Mouse (Mus musculus) lung, adult 18-20 months (tissue): ENCODE results near the gene Mageb5.
"Not testable (repeated sequence)": the region's sequence is repeated elsewhere in the genome, so short reads cannot be mapped to it uniquely, and the experiment has no call there.

Experiments
- DNase-seq, 2 experiments: peaks; one replicate each; pipeline ENCODE4 v3.0.0; 2022; ENCODE audit warnings: mixed read lengths in 2 of 2

Gene Mageb5

GRCm38 (mm10) chrX:91782918-91783317 is at the start of gene Mageb5:
TSS of gene Mageb5 (minus strand) at chrX:91783018.
- DNase-seq = not testable (repeated sequence)

- not testable (repeated sequence) for DNase-seq
Observed at GRCm38 (mm10) chrX:91759591-91760226, 23.1 kb downstream of the Mageb5 start.
